Mouse (Mus musculus) frontal cortex, adult 2 months (tissue): ENCODE data around the gene Otulinl. TPM values are rescaled to one million over a fixed set of nuclear protein-coding genes. Genes with fewer than 3 reads are reported as not detected.

ENCODE experiments used
- DNase-seq, 2 experiments: peaks; one replicate each; pipeline ENCODE4 v3.0.0; 2022; ENCODE audit warnings: low spot score in 1 of 2; ENCODE audit errors: extremely low spot score in 1 of 2
- polyA plus RNA-seq: library from polyadenylated mRNA; depleted of rRNA; stranded (reverse); fragments of >200 nt; gene quantifications from 2 replicates; pipeline ENCODE4 v1.2.3, GENCODE M21; 2012; rRNA removed

Gene Otulinl
- polyA plus RNA-seq, 1 experiment: 21.0 TPM

GRCm38 (mm10) chr15:27619683-27620082, 61.7 kb downstream of the Otulinl start:
- DNase-seq: no peak

GRCm38 (mm10) chr15:27618778-27619533, 62.4 kb downstream of the Otulinl start:
- DNase-seq: no peak

- DNase-seq: no peak
Measured at GRCm38 (mm10) chr15:27617227-27617626, 64.2 kb downstream of the Otulinl start.

GRCm38 (mm10) chr15:27616159-27616558, 65.2 kb downstream of the Otulinl start:
- DNase-seq: no peak

- no peak for DNase-seq
Measured at GRCm38 (mm10) chr15:27613255-27613654, 68.1 kb downstream of the Otulinl start.

GRCm38 (mm10) chr15:27612533-27613221, 68.7 kb downstream of the Otulinl start:
- peak; percentile 57 to 82 for DNase-seq

GRCm38 (mm10) chr15:27609554-27609953, 71.8 kb downstream of the Otulinl start:
- no peak for DNase-seq

GRCm38 (mm10) chr15:27605252-27605651, 76.1 kb downstream of the Otulinl start:
- DNase-seq: no peak

Other genes with a start within 250 kb of the Otulinl start
- 176 and 187 TPM in 2 replicates for gene Ank, start 214.9 kb downstream of the Otulinl start, polyA plus RNA-seq
- gene Otulin, start 50.9 kb downstream of the Otulinl start, polyA plus RNA-seq: 23.6 and 25.4 TPM in 2 replicates